Mouse (Mus musculus): ENCODE data around the gene Pno1. TPM values are rescaled to one million over a fixed set of nuclear protein-coding genes. Genes with fewer than 3 reads are reported as not detected.

Gene Pno1
- total and polyA plus RNA-seq, 2 experiments from 2014 or later = 9.7 to 54.3 TPM

DNA sequence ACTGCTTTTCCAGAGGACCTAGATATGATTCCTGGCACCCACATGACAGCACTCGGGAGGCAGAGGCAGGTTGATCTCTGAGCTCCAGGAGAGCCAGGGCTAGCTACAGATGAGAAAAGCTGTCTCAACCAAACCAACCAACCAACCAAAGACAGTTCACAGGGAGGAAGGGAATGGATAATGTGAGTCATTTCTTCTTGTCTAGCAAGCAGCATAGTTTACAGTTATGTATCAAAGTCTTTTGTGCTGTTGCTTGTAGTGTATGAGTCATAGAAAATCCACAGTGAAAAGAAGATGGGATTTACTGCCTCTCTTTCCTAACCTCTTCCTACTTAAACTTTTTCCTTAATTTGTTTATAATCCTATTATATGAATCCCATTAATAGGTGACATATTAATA, 34.7 kb downstream of the Pno1 start:
- ATAC-seq (ENCODE audit: insufficient read depth, low read depth) (no peak), DNase-seq (ENCODE audit: low spot score) (no peak)
- TF ChIP-seq EP300 (IDR thresholded peaks at IDR 0.05; ENCODE audit: low read depth) (no peak), CTCF (IDR thresholded peaks at IDR 0.05; ENCODE audit: low read depth) (no peak)
- Histone ChIP-seq H3K27ac (ENCODE audit: low read depth) (no peak overlapping the region), H3K36me3 (replicated peaks; ENCODE audit: control insufficient read depth, insufficient read depth, low read length) (no peaks in the 10 kb centered on the region), H3K4me1 (ENCODE audit: control insufficient read depth, insufficient read depth) (0 out of 2 replicates have a peak, but pooled peaks cover 6% of the 10 kb centered on the region), H3K4me3 (ENCODE audit: low read depth, low read length) (no peak overlapping the region), H3K9ac (replicated peaks; ENCODE audit: low read depth, low read length) (no peak overlapping the region), H3K27me3 (ENCODE audit: control insufficient read depth, insufficient read depth, low read length) (no peaks in the 10 kb centered on the region), H3K9me3 (replicated peaks; ENCODE audit: control insufficient read depth, low read length) (no peaks in the 10 kb centered on the region), H3K4me2 (ENCODE audit: low read depth, low read length) (no peak overlapping the region)
- WGBS = 93% methylated on average over 1 of the region's 1 CpGs

DNA sequence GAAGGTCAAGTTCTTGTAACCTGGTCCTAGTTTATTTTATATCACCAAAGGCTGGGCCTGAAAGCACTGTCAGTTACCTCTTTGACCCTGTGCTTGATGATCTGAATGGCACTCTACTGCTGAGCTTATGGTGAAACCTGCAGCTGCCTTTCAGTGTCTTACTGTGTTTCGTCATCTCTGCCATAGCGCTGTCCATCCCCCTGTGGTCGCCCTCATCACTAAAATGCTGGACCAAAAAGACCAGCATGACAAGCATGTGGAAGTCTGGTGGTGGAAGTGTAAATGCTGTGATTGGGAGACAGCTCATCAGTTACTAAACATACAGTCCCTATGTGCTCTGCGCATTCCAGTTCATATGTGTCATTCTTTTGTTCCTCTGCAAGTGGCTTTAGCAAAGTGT, 39.1 kb downstream of the Pno1 start:
- ATAC-seq (ENCODE audit: insufficient read depth, low read depth) (no peak), DNase-seq (ENCODE audit: low spot score) (no peak)
- Histone ChIP-seq H3K4me3 (ENCODE audit: low read depth, low read length) (no peak overlapping the region), H3K4me2 (ENCODE audit: low read depth, low read length) (no peak overlapping the region), H3K36me3 (replicated peaks; ENCODE audit: control insufficient read depth, insufficient read depth, low read length) (no peaks in the 10 kb centered on the region), H3K27ac (ENCODE audit: low read depth) (no peak overlapping the region), H3K4me1 (ENCODE audit: control insufficient read depth, insufficient read depth) (peaks cover 12% of the 10 kb centered on the region; the same call in 1 of the 2 replicates), H3K27me3 (ENCODE audit: control insufficient read depth, insufficient read depth, low read length) (no peaks in the 10 kb centered on the region), H3K9me3 (replicated peaks; ENCODE audit: control insufficient read depth, low read length) (no peaks in the 10 kb centered on the region), H3K9ac (replicated peaks; ENCODE audit: low read depth, low read length) (no peak overlapping the region)
- no peak for TF ChIP-seq CTCF (IDR thresholded peaks at IDR 0.05; ENCODE audit: low read depth)
- no peak for TF ChIP-seq EP300 (IDR thresholded peaks at IDR 0.05; ENCODE audit: low read depth)
- 79% methylated on average over 4 of the region's 4 CpGs for whole genome bisulfite sequencing

DNA sequence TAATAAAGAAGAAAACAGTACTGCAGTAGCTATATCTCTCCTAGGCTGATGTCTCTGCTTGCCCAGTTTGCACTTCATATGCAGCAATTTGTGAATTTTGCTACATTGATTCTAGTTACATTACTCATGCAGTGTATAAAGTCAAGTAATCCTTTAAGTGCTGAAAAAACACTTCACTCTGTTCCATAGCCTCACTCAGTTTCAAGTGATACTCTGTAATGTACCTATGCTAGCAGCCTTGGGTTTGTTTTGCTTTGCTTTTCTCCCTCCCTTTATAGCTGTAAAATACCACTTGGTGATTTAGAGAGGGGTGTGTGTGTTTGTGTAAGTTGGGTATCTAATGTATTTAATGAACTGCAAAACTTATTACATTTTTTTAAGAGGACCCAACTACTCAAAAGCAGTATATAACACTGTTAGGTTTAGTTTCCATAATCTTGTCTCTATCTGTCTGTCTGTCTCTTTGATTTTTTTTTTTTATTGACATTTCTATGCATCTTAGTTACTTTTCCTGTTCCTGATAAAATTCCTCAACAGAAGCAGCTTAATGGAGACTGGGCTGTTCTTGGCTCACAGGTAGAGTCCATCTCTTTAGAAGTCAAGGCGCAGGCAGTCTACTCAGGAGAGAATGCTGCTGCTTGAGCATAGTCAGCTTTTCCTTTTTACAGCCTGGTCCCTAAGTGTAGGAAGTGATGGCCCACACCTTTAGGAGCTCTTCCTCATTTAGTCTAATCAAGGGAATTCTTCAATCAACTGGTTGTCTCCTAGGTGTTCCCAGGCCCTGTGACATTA, 40.2 kb downstream of the Pno1 start:
- H3K36me3 ChIP-seq (replicated peaks; ENCODE audit: control insufficient read depth, insufficient read depth, low read length) = no peaks in the 10 kb centered on the region; the same call in 1 of the 2 replicates
- no peaks in the 10 kb centered on the region for H3K9me3 ChIP-seq (replicated peaks; ENCODE audit: control insufficient read depth, low read length)
- no peak overlapping the region for H3K4me3 ChIP-seq (ENCODE audit: low read depth, low read length)
- DNase-seq (ENCODE audit: low spot score) (no peak), ATAC-seq (ENCODE audit: insufficient read depth, low read depth) (no peak)
- H3K27ac ChIP-seq (ENCODE audit: low read depth) = no peak overlapping the region
- H3K4me1 ChIP-seq (ENCODE audit: control insufficient read depth, insufficient read depth) = peaks cover 12% of the 10 kb centered on the region; the same call in 1 of the 2 replicates
- no peak for TF ChIP-seq CTCF (IDR thresholded peaks at IDR 0.05; ENCODE audit: low read depth)
- TF ChIP-seq EP300 (IDR thresholded peaks at IDR 0.05; ENCODE audit: low read depth) = no peak
- H3K4me2 ChIP-seq (ENCODE audit: low read depth, low read length) = no peak overlapping the region
- WGBS = 88% methylated on average over 1 of the region's 1 CpGs
- no peak overlapping the region for H3K9ac ChIP-seq (replicated peaks; ENCODE audit: low read depth, low read length)
- H3K27me3 ChIP-seq (ENCODE audit: control insufficient read depth, insufficient read depth, low read length) = no peaks in the 10 kb centered on the region

DNA sequence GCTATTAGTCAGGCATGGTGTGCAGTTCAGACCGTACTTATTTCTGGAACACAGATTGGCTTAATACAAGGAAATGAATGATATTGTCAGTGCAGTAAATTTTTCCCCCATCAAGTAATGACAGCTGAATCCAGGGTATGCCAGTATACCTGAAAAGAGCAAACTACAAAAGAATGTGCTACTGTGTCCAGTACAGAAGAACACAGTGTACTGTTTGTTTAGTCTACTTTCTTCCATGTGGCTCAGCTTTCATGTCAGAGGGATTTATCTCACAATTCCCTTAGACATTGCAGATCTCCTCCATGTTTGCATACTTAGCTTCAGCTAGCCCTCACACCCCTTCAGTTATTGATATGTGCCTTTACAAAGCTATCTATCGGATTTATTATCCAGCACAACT, 42.1 kb downstream of the Pno1 start:
- no peak for TF ChIP-seq CTCF (IDR thresholded peaks at IDR 0.05; ENCODE audit: low read depth)
- TF ChIP-seq EP300 (IDR thresholded peaks at IDR 0.05; ENCODE audit: low read depth) = no peak

DNA sequence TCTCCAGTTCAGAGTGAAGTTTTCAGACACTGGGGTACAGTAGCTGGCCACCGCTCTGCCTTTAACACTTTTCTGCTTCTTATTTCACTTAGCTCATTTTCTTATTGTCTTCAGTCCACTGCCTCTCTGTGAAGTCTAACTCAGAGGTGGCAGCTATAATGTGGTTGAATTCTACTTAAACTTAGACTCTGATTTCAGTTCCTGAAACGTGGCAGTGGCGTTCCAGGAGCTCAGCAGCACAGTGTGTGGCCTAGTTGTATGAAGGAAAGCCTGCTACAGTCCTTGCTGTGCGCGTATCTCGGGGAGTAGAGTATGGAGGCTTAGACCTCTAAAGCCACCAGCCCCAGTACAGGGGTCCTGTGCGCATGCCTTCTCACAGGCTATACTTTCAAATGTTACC, 44.7 kb downstream of the Pno1 start:
- H3K27me3 ChIP-seq (ENCODE audit: control insufficient read depth, insufficient read depth, low read length) = no peaks in the 10 kb centered on the region
- DNase-seq (ENCODE audit: low spot score) (no peak), ATAC-seq (ENCODE audit: insufficient read depth, low read depth) (no peak)
- no peak overlapping the region for H3K4me3 ChIP-seq (ENCODE audit: low read depth, low read length)
- H3K36me3 ChIP-seq (replicated peaks; ENCODE audit: control insufficient read depth, insufficient read depth, low read length) = no peaks in the 10 kb centered on the region; the same call in 1 of the 2 replicates
- H3K4me1 ChIP-seq (ENCODE audit: control insufficient read depth, insufficient read depth) = peaks cover 28% of the 10 kb centered on the region
- H3K9me3 ChIP-seq (replicated peaks; ENCODE audit: control insufficient read depth, low read length) = no peaks in the 10 kb centered on the region
- H3K27ac ChIP-seq (ENCODE audit: low read depth) = no peak overlapping the region
- 86% methylated on average over 7 of the region's 7 CpGs for WGBS
- no peak overlapping the region for H3K4me2 ChIP-seq (ENCODE audit: low read depth, low read length)
- no peak for TF ChIP-seq CTCF (IDR thresholded peaks at IDR 0.05; ENCODE audit: low read depth)
- no peak overlapping the region for H3K9ac ChIP-seq (replicated peaks; ENCODE audit: low read depth, low read length)

More for the DNA sequence above, 42.1 kb downstream of the Pno1 start:
- DNase-seq (ENCODE audit: low spot score) (no peak), ATAC-seq (ENCODE audit: insufficient read depth, low read depth) (no peak)
- Histone ChIP-seq H3K4me3 (ENCODE audit: low read depth, low read length) (no peak overlapping the region), H3K4me1 (ENCODE audit: control insufficient read depth, insufficient read depth) (peaks cover 23% of the 10 kb centered on the region; the same call in 1 of the 2 replicates), H3K27ac (ENCODE audit: low read depth) (peak overlapping the region; percentile 3; the same call in 1 of the 2 replicates), H3K9me3 (replicated peaks; ENCODE audit: control insufficient read depth, low read length) (no peaks in the 10 kb centered on the region), H3K4me2 (ENCODE audit: low read depth, low read length) (no peak overlapping the region), H3K9ac (replicated peaks; ENCODE audit: low read depth, low read length) (no peak overlapping the region), H3K36me3 (replicated peaks; ENCODE audit: control insufficient read depth, insufficient read depth, low read length) (no peaks in the 10 kb centered on the region; the same call in 1 of the 2 replicates), H3K27me3 (ENCODE audit: control insufficient read depth, insufficient read depth, low read length) (no peaks in the 10 kb centered on the region)
- 59% methylated on average over 2 of the region's 2 CpGs for WGBS

Data from heart, postnatal 0 days (tissue).